Mouse (Mus musculus) left cerebral cortex, postnatal 4 days (tissue): Measurements from ENCODE around the gene Mthfs. TPM values are rescaled to one million over a fixed set of nuclear protein-coding genes. Genes with fewer than 3 reads are reported as not detected.
"Not testable (repeated sequence)": the region's sequence is repeated elsewhere in the genome, so short reads cannot be mapped to it uniquely, and the experiment has no call there.

Source experiments
- DNase-seq: peaks from one replicate; pipeline ENCODE4 v3.0.0-alpha.2; 2022
- intact Hi-C: fragments of 180-260 bp; cut with DNase I; formaldehyde crosslinking; loops from one replicate; pipeline ENCODE4 v1.15.1; 2025
- total RNA-seq, 2 experiments: library from RNA; stranded (reverse); gene quantifications; 2 replicates each; pipeline ENCODE4 v1.2.3; 2021

The Mthfs gene
- 10 to 100 TPM; 30.0 to 32.6 TPM for total RNA-seq

DNA sequence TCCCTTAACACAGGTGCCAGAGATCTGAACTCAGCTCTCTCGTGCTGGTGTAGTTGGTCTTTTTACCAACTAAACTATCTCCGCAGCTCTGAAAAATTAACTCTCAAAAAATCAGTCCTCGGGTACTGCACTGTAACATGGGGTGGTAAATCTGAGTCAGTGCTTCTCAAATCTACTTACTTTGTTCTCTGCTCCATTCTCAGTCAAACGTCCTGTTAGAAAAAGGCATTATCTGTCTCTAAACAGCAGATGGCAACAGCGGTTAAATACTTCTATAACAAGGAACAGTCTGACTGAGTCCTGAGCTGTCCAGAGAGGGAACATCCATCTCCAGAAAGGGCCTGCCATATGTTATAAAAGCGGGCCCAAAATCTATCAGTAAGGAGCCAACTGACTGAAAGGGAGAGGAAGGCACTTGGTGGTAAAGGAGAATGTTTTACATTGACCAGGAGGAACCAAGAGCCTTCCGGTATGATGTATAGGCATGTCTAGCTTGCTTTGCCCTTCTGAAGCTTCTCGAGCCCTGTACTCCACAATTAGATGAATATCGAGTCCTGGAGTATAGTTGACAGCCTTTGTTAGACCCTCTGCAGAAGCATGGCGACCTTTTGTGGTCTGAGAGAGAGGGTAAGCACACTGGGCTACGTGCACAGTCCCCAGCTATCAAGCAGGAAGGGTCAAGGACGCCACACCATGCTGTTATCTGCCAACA lies at the start of gene Mthfs:
Mthfs (plus strand) TSS at position 324 of the 712 bp plus-strand sequence.
- DNase-seq, intact Hi-C loops: not testable (repeated sequence)

DNA sequence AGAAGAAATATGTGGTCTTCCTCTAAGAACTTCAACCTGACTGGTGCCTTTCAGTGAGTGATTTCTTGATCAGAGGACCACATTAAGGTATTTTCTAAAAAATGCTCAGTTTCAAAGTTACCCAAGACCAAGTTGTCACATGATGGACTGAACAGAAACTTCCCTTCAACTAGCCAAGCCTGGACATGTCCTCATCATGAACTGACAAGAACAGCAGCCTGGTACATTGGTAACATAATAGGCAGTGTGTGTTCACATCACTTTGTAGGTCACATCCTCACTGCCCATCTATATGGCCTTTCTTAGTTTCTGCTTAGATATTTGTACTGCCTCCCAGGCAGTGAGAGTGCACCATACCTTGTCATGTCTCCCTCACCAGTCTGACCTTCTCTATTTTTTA lies 37.9 kb upstream of the Mthfs start:
- intact Hi-C loops, DNase-seq: not testable (repeated sequence)

DNA sequence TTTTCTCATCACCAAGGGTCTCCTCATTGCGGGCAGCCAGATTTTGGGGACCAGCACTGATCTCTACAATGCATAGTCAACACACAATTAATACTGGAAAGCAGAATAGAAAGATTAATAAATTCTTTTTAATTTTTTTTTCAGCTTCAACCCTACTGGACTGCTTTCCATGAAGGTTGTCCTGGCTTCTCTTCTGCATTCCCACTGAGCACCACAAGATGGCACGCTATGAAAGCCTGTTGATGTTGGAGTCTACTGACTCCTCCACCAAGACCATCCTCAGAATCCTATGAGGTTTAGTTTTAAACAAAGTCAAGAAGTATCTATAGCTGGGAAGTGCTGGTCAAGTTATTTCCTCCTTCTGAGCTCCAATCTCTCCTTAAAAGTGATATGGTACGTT lies 31.6 kb upstream of the Mthfs start:
- DNase-seq, result peak; percentile 64
- intact Hi-C loops, result not testable (repeated sequence)

DNA sequence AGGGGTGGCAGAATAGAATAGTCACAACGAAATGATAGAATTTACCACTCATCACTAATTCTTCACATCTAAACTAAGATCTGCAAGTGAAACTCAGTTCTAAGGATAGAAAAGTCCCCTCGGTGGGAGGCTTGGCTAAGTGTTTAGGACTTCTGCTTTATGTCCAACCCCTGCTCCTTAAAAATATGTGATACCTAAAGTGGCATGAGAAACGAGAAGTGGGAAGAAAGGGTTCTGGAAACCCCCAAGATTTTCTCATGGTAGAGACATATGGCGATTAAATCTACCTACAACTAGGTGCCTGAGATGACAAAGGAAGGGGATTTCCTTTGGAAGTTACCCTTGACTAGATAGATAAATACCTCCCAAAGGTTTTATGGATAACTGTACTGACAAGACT lies 31.0 kb upstream of the Mthfs start:
- DNase-seq, intact Hi-C loops: not testable (repeated sequence)

DNA sequence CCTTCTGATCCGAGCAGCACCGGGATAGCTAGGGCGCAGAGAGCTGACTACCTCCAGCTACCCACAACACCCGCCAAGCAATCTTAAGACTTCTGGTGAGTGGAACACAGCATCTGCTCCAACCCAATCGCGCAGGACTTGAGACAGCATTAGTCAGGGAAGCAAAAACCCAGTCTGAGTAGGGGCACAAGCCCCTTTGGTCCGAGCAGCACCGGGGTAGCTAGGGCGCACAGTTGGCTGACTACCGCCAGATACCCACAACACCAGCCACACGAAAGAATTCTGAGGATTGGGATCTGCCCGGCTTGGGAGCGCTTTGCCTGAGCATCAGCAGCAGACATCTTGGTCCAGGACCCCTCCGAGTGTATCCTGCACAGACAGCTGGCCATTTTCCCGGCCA lies 23.5 kb upstream of the Mthfs start:
- DNase-seq, intact Hi-C loops: not testable (repeated sequence)

DNA sequence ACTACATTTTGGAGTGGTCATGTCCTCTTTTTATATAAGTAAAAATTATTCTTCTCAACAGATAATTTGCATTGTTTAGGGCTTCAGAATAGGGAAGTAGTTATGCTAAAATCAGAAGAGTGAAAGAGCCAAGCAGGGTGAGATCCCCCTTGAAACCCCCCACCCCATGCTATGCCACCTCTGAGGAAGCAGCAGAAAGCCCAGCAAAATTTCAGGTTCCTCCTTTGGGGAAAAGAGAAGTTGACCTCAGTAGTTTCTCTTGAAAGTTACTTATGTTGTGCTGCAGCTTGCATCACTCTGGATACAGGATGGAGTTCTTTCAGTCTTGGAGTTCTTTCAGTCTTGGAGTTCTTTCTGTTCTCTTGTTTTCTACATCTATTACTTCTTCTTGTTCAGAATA lies 15.0 kb upstream of the Mthfs start:
- DNase-seq, intact Hi-C loops: not testable (repeated sequence)

DNA sequence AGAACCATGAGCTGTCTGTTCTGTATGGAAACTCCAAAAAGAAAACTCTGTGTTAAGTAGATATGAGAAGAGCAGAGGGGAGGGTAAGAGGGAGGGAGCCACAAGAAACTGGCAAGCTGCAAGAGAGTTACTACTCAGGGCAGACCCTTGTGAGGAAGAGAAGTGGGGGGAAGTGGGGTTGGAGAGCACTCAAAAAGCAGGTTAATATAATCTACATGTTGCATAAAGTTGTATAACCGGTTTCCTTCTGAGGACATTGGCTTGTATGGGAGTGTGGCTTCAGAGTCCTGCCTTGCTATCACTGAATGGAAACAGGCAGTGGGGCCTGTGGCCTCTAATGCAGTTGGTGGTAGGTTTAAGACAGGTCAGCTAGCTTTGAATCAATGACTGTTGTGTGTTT lies 13.0 kb upstream of the Mthfs start:
- intact Hi-C loops, DNase-seq: not testable (repeated sequence)

DNA sequence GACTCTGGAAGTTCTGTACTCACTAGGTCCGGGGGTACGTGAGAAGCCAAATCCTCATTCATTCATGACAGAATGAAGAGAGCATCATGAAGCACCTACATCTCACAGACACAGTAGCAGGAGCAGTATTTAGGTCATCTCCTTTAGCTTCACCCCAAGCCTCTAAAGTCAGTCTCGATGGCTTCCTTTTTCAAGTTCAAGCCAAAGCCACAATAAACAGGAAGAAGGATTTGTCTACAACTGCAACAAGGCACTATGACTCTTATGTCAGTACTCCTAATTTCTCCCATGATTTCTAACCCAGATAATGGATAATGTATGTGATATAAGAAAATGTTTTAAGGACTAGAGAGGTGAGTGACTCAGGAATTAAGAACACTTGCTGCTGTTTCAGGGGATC lies 12.1 kb upstream of the Mthfs start:
- intact Hi-C loops, DNase-seq: not testable (repeated sequence)

DNA sequence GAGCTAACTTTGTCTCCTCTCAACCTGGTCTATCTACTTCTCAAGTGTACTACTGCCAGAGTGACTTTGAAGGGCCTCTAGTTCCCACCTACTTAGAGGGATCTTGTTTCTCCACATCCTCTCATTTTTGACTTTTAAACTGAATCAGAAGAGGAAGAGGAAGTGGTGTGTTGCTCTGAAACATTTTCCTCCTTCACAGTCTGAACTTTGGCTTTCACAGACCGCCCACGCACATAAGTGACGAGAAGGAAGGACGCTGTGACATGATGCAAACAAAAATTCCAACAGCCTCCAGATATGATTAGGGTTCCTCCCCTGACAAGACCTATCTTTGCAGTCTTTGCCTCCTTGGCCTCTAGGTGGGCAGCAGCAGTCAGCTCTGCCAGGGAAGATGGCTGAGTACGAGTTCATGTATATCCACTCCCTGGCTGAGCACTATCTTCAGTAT lies 11.5 kb upstream of the Mthfs start, which contains the start of the genes Bcl2a1b and Gm29094:
Bcl2a1b (plus strand) TSS at position 241 of the 448 bp plus-strand sequence.
Gm29094 (plus strand) TSS at position 411 of the 448 bp plus-strand sequence.
- intact Hi-C loops, DNase-seq: not testable (repeated sequence)

DNA sequence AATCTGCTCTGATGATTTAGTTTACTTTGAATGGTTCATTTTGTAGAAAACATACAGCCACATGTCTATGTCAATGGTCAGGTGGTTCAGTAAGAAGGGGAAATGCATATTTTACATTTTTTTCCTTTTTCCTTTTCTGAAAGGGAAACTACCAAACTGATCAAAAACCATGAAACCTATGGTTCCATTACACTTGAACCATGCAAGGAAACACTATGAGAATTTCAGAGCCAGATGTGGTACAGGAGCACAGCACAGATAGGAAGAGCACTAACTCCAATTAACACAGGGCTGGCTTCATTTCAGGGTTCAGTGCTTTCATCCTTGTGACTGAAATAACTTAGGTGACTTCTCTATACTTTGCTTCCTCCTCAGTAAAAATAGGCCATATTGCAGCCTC lies 8.2 kb upstream of the Mthfs start:
- intact Hi-C loops, DNase-seq: not testable (repeated sequence)

DNA sequence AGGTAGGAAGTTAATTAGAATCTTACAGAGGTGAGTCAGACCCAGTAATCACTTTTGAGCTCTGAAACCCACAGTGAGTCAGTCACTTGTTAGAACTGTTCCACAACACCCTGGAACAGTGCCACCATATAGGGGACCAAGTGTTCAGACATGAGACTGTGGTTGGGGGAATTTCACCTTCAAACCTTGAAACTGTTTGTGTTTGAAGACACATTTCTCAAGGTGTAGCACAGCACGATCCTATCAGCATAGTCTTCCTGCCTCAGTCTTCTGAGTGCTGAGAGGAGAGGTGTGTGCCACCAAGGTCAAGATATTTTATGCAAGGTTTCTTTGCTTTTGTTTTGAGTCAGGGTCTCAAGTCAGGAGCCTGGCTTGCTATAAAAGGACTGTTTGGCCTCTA lies 1.5 kb upstream of the Mthfs start:
- intact Hi-C loops, DNase-seq: not testable (repeated sequence)

DNA sequence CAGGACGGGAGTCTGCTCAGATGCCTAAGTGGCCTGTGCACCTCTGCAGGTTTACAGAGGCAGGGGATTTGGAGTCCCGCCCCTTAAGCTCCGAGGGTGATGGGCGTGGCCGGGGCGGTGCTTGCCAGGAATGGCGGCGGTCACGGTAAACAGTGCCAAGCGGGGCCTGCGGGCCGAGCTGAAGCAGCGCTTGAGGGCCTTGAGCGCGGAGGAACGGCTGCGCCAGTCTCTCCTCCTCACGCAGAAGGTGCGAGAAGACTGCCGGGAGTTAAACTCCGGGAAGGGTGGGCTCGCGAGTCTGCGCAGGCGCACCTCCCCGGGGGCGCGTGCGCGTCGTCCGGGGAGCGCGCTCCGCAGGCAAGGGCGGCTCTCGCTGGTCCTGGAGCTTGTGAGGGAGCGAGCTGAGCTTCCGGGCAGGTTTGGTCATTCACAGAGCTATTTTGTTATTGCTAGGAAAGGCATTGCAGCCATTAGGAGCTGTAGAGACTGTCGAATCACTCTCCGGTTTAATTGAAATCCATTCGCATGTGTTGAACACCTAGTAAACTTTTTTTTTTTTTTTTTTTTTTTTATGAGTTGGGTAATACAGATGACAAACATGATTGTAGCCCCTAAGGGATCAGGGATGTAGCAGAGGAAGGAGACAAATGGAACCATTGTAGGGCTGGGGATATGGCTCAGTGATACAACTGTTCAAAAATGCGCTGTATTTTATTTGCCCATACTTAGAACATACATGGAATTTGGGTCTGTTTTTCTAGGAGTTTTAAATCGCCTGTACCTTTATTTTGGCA lies 786 bp downstream of the Mthfs start:
- intact Hi-C loops, result not testable (repeated sequence)
- peak; percentile 88 for DNase-seq

DNA sequence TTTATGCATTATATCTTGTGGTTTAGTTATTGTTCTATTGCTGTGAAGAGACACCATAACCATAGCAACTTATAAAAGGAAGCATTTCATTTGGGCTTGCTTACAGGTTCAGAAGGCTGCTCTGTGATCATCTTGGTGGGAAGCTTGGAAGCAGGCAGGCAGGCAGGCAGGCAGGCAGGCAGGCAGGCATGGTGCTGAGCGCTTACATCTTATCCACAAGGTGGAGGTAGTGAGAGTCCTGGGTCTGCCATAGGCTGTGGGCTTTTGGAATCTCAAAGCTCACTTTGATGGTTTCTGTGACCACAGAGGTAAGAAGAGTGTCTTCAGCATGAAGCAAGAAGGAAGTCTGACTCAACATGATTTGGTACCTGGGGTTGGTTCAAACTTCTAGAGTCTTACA lies 2.0 kb downstream of the Mthfs start:
- peak; percentile 40 for DNase-seq
- intact Hi-C loops, result not testable (repeated sequence)

DNA sequence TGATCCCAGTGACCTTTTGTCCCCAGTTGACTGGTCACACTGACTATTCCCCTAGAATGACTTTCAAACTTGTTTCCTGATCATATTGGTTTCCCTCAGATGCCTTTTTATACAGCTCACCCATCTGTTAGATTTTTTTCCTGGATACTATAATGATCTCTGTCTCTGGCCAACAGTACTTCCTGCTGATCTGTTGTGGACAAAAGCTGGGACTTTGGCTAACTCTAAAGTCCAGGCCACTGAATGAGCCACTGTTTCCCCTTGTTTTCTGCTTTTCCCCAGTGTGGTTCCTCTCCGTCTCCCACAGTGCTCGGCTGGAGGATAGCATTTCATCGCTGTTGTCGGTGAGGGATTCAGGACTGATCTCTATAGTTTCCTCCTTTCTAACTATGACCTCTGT lies 7.7 kb downstream of the Mthfs start:
- intact Hi-C loops, DNase-seq: not testable (repeated sequence)

DNA sequence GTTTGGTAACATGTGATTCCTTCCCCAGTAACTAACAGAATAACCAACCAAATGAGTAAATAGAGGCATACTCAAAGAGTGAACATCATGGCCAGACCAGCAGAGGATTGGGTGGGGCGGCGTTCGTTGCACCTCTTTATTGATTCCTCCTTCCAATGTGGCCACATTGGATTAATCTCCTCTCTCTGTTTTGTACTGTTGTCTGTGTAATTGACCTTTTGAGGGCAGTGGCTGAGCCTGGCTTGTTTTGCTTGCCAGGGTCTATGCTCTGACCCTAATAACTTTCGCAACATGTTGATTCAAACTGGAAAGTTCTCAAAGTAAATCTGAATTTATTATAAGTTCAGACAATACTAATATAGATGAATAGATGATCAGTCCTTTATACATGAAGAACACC lies 9.2 kb downstream of the Mthfs start:
- DNase-seq, intact Hi-C loops: not testable (repeated sequence)

DNA sequence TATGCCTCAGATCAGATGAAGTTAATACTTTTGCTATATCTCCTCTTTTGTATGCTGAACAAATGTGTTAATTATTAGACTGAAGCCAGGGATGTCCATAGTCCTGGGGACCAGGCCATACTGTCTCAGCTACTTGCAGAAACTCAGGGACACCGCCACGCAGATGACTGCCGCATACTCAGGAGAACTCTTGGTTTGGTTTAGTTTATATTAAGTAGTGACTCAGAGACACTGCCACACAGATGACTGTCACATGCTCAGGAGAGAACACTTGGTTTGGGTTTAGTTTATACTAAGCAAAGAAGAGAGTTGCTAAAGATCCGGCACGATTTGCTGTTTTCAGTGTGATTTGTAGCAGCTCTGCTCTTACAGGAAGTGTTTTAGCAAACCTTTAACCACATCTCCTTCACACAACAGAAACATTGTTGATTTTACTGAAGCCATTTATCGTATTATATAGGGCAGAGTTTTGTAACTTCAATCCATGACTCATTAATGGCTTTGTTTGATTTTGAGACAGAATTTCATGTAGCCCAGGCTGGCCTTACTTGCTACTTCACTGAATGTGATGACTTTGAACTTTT lies 10.3 kb downstream of the Mthfs start:
- intact Hi-C loops, DNase-seq: not testable (repeated sequence)

DNA sequence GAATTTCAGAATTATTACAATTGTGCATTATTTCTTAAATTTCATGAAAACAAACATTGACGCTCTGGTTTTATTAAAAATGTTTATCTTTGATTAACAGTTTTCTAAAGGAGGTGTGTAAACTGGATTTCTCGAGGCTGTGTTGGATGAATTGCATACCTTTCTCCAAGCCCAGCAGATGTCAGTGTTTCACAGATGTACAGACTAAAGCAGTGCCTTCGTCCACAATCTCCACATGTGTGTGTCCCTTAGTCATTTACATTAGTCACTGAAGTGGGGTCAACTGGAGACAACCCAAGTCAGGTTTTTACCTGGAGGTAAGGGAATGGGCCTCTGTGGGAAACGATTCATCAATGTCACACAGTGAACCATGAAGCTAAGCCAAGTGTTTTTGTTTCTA lies 15.6 kb downstream of the Mthfs start:
- intact Hi-C loops, result loop anchor here (5.0 kb wide), 1 partner anchor 446 kb away; no protein-coding TSS in a partner anchor
- DNase-seq, result no peak

DNA sequence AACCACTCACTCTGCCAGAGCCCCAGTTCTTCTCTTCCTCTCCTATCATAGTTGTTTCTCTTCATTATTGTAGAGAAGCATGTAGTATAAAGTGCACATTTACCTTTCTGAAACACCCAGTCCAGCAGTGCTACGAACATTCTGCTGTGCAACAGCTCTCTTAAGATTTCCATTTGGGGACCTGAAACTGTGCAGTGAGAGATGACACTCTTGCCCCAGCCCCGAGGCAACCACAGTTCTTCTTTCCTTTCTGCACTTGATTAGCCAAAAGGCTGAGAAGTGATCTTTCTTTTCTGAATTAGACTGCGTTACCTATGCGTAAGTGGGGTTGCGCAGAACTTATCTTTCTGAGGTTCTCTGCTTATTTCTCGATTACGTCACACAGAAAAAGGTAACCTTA lies 17.6 kb downstream of the Mthfs start:
- intact Hi-C loops, result loop anchor here (5.0 kb wide), 1 partner anchor 444 kb away; no protein-coding TSS in a partner anchor

DNA sequence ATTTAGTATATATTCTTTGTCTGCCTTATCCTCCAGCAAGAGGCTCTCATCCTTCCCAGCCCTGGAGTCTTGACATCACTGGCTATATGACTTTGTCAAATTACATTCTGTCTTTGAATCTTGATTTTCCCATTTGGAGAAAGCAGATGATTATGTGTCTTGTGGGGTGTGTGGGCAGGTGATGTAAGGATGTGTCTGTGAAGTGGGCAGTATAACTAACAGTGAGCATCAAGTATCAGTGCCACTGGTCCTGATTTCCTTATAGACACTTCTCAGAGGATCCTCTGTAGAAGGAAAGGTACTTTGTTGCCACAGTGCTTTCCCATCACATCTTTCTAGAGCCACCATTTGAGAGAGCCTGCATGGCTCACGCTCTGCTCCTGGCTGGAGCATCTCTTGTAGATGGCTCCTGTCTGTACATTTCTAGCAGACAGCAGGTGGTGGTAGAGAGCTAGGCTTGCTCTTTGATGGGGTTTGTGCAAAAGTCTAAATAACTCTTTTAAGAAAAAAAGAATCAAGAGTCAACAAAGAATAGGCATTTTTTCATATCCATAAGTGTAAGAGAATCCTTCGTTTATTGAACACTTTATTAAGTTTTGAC lies 20.5 kb downstream of the Mthfs start:
- intact Hi-C loops, result not testable (repeated sequence)
- peak; percentile 62 for DNase-seq

More for the DNA sequence above, 17.6 kb downstream of the Mthfs start:
- DNase-seq, result no peak

DNA sequence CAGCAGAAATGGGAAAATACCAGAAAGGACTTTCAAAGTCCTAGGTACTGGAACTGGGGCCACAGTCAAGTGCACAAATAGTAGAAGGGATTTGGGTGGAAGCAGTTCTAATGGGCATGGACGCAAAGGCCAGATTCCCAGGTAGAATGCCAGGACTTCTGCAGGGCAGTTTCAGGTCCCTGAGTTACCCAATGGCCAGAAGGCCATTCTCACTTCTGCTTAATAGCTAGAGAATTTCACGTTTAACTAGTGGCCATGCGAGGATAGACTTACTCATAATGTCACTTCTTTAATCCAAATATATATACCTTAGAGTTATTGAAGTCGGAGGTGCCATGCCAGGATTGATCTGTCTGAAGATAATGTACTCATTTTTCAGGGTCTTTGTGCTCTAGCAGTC lies 26.7 kb downstream of the Mthfs start:
- intact Hi-C loops, DNase-seq: not testable (repeated sequence)
